Mouse (Mus musculus) midbrain, embryonic 10.5 days (tissue): Measurements from ENCODE around the gene Cbx8. TPM values are rescaled to one million over a fixed set of nuclear protein-coding genes. Genes with fewer than 3 reads are reported as not detected.
A peak's percentile ranks its signal among the peaks of the same experiment; 100 is the strongest.

ENCODE experiments used
- DNase-seq: peaks from one replicate; pipeline ENCODE4 v3.0.0-alpha.2; 2017; ENCODE audit warnings: low spot score
- H3K27ac ChIP-seq: fragments of 300-500 bp; sonication (generic); replicated peaks from 2 replicates; pipeline ENCODE4 v1.5.1; 2016; ENCODE audit warnings: mild to moderate bottlenecking
- H3K27me3 ChIP-seq: fragments of 300-500 bp; sonication (generic); 2 replicates; pipeline ENCODE4 v1.6.1; 2016; ENCODE audit warnings: low read depth, mild to moderate bottlenecking; ENCODE audit not compliant: poor library complexity, severe bottlenecking
- H3K36me3 ChIP-seq: fragments of 300-500 bp; sonication (generic); 2 replicates; pipeline ENCODE4 v1.6.1; 2016; ENCODE audit warnings: mild to moderate bottlenecking, moderate library complexity
- H3K4me1 ChIP-seq: fragments of 300-500 bp; sonication (generic); 2 replicates; pipeline ENCODE4 v1.6.1; 2016
- H3K4me3 ChIP-seq: fragments of 300-500 bp; sonication (generic); 2 replicates; pipeline ENCODE4 v1.5.1; 2016; ENCODE audit warnings: mild to moderate bottlenecking, moderate library complexity
- H3K9me3 ChIP-seq: fragments of 300-500 bp; sonication (generic); replicated peaks from 2 replicates; pipeline ENCODE4 v1.6.1; 2016; ENCODE audit warnings: mild to moderate bottlenecking
- WGBS: fragments of 180-500 bp; shearing (Covaris S2); methylation state at CpG from one replicate; pipeline ENCODE4 v1.1.7; 2016; 5-methylcytosine and 5-hydroxymethylcytosine counted together
- polyA plus RNA-seq: library from polyadenylated mRNA; unstranded; fragments of >200 nt; fragmentation: Nextera tagmentation; extraction: Ambion mirVana; gene quantifications from 2 replicates; pipeline ENCODE4 v1.2.1, GENCODE M21; 2016

Gene Cbx8
- polyA plus RNA-seq, 1 experiment from 2014 or later, result 13.5 TPM

DNA sequence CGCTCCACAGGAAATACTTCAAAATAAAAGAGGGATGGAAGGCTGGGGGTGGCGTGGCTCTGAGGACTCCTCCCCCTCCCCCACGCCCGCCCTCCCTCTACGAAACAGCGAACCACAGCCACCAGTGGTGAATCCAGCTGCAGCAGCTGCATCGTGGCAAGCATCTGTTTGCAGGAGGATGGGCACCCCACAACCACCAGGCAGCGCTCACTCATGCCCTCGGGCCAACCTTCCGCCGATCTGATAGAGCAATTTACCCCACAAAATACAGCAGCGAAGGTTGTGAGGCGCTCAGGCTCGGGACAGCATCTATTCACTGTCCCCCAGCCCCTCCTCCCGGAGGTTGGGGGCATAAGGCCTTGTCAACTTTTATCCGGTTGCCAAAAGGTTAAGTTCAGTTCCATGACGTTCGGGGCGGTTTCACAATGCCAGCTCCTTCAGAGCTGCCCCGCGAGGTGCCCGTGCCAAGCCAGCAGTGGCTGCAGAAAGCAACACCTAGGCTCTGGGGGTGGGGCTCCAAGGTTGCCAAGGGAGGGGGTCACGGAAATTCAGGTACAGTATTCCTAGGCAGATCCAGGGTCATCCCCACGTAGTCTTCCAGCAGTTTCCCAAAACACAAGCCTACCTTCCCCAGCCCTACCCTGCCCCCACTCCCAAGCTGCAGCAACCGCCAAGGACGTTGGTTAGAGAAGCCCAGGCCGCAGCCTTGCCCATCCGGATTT lies 43.1 kb upstream of the Cbx8 start:
- peaks cover 87% of the 10 kb centered on the region for H3K27me3 ChIP-seq
- H3K4me3 ChIP-seq, result peak overlapping the region; percentile 84
- peak overlapping the region; percentile 97; the same call in 1 of the 2 replicates for H3K27ac ChIP-seq
- H3K36me3 ChIP-seq, result peaks cover 15% of the 10 kb centered on the region
- H3K4me1 ChIP-seq, result peaks cover 95% of the 10 kb centered on the region
- WGBS, result 1% methylated on average over 28 of the region's 28 CpGs
- DNase-seq, result peak; percentile 27
- no peaks in the 10 kb centered on the region for H3K9me3 ChIP-seq

GRCm38 (mm10) chr11:119082638-119083599 lies 42.1 kb upstream of the Cbx8 start:
- Histone ChIP-seq H3K36me3 (peaks cover 16% of the 10 kb centered on the region), H3K27ac (peak overlapping the region; percentile 13; the same call in 1 of the 2 replicates), H3K4me1 (peaks cover 95% of the 10 kb centered on the region), H3K4me3 (peak overlapping the region; percentile 84), H3K9me3 (no peaks in the 10 kb centered on the region), H3K27me3 (peaks cover 87% of the 10 kb centered on the region)
- 2% methylated on average over 20 of the region's 20 CpGs for WGBS
- DNase-seq, result peak; percentile 41

- Histone ChIP-seq H3K27me3 (peaks cover 87% of the 10 kb centered on the region), H3K27ac (no peak overlapping the region), H3K4me1 (peaks cover 90% of the 10 kb centered on the region), H3K4me3 (peak overlapping the region; percentile 84), H3K9me3 (no peaks in the 10 kb centered on the region), H3K36me3 (peaks cover 20% of the 10 kb centered on the region)
- peak; percentile 66 for DNase-seq
- WGBS, result 6% methylated on average over 21 of the region's 21 CpGs
Observed at GRCm38 (mm10) chr11:119081839-119082637, 41.3 kb upstream of the Cbx8 start.

GRCm38 (mm10) chr11:119081148-119081838 lies 40.5 kb upstream of the Cbx8 start:
- H3K27ac ChIP-seq, result no peak overlapping the region; the same call in 1 of the 2 replicates
- peak; percentile 38 for DNase-seq
- H3K9me3 ChIP-seq, result no peaks in the 10 kb centered on the region
- 5% methylated on average over 47 of the region's 47 CpGs for WGBS
- peaks cover 87% of the 10 kb centered on the region for H3K27me3 ChIP-seq
- H3K36me3 ChIP-seq, result peaks cover 20% of the 10 kb centered on the region
- H3K4me1 ChIP-seq, result peaks cover 82% of the 10 kb centered on the region
- peak overlapping the region; percentile 36 for H3K4me3 ChIP-seq

DNA sequence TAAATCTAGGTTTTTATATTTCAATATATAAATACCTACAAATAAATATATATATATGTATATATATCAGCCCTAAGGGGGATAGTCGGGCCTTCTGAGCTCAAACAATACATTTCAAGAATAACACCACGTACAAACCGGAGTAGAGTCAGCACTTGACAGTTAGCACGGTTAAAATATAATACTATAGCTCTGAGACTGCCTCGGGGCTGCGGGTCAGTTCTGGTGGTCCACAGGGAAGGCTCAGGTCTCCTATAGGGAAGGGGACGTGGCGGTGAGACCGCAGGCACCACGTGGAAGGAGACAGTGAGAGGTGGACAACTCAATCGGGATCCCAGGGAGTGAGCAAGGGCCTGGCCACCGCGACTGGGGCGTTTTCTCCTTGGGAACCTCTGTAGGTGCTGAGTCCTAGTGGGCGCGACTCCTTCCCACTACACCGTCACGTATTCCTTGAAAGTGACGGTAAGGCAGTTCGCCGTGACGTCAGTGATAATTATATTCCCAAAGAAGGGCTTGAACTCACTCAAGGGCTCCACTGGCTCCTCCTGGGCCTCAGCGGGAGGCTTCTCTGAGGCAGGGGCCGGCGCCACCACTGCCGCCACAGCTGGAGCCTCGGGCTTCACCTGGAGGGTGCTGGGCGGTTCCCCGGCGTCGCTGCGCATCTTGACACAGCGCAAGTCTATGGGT lies 39.8 kb upstream of the Cbx8 start:
- Histone ChIP-seq H3K4me3 (peak overlapping the region; percentile 36), H3K27ac (no peak overlapping the region; the same call in 1 of the 2 replicates), H3K4me1 (peaks cover 77% of the 10 kb centered on the region), H3K36me3 (peaks cover 20% of the 10 kb centered on the region), H3K9me3 (no peaks in the 10 kb centered on the region), H3K27me3 (peaks cover 91% of the 10 kb centered on the region)
- 7% methylated on average over 33 of the region's 33 CpGs for WGBS
- peak; percentile 38 for DNase-seq

- Histone ChIP-seq H3K4me3 (peak overlapping the region; percentile 40), H3K27ac (peak overlapping the region; percentile 77), H3K36me3 (peaks cover 20% of the 10 kb centered on the region), H3K4me1 (peaks cover 66% of the 10 kb centered on the region), H3K27me3 (peaks cover 98% of the 10 kb centered on the region), H3K9me3 (no peaks in the 10 kb centered on the region)
- WGBS, result 14% methylated on average over 7 of the region's 7 CpGs
- DNase-seq, result no peak
Observed at GRCm38 (mm10) chr11:119079445-119079837, 38.7 kb upstream of the Cbx8 start.

DNA sequence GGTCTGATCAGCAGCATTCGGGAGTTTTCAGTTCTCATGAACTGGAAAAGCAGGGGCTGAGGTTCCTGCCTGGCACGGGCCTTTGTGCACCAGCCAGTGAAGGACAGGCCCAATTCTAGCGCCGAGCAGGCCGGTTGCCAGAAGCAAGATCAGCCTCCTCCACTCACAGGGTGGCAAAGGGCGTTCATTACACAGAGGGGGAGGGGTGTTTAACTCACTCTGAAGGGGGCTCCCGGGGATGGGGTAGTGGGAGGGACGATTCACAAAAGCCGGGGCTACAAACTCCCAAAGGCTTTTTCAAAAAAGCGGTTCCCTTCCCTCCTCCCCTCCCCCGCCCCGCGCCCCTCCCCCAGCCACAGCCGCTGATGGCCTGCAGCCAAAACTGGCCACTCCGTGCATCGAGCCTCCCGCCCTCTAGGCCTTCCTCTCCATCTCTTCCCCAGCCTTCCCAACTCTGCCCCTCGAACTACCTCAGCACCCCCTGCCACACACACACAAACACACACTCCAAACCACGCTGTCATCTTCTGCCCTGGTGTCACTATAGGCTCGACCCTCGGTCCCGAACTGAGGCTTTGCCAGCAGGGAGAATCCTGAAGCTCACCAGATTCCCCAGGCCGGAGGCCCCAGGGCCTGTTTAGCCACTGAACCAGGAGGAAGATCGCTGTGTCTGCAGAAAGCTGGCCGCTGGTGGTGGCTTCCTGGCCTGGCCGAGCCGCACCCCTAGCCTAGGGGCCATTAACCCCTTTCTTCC lies 38.1 kb upstream of the Cbx8 start:
- Histone ChIP-seq H3K4me3 (peak overlapping the region; percentile 40), H3K27me3 (peaks cover 98% of the 10 kb centered on the region), H3K36me3 (peaks cover 20% of the 10 kb centered on the region), H3K4me1 (peaks cover 60% of the 10 kb centered on the region), H3K9me3 (no peaks in the 10 kb centered on the region), H3K27ac (peak overlapping the region; percentile 77)
- peak; percentile 64 for DNase-seq
- 1% methylated on average over 27 of the region's 27 CpGs for WGBS

DNA sequence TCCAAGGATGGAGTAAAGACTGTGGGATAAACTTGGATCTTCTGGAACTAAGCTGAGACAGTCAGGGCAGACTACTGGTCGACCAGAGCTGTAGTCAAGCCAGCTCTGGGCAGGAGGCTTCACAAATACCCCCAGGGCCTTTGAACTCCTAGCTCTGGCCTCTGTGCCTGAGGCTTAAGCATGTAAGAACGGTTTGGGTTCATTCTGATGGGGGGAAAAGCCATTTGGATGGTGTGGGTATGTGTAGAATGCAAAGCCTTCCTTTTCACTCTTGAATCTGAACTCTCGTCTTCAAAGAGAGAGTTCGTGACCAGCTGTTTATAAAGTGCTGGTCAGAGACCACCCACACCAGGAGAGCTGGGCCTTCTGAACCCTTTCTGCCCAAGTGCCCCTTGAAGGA lies 37.0 kb upstream of the Cbx8 start:
- Histone ChIP-seq H3K9me3 (no peaks in the 10 kb centered on the region), H3K36me3 (peaks cover 20% of the 10 kb centered on the region), H3K4me1 (peaks cover 49% of the 10 kb centered on the region), H3K27me3 (peaks cover 98% of the 10 kb centered on the region), H3K4me3 (no peak overlapping the region), H3K27ac (no peak overlapping the region)
- 80% methylated on average over 4 of the region's 4 CpGs for WGBS
- DNase-seq, result no peak

- peaks cover 98% of the 10 kb centered on the region for H3K27me3 ChIP-seq
- WGBS, result 92% methylated on average over 5 of the region's 5 CpGs
- H3K4me1 ChIP-seq, result peaks cover 30% of the 10 kb centered on the region
- H3K27ac ChIP-seq, result no peak overlapping the region
- H3K4me3 ChIP-seq, result no peak overlapping the region
- no peaks in the 10 kb centered on the region for H3K9me3 ChIP-seq
- peaks cover 6% of the 10 kb centered on the region for H3K36me3 ChIP-seq
- no peak for DNase-seq
Observed at GRCm38 (mm10) chr11:119075805-119076204, 35.0 kb upstream of the Cbx8 start.

DNA sequence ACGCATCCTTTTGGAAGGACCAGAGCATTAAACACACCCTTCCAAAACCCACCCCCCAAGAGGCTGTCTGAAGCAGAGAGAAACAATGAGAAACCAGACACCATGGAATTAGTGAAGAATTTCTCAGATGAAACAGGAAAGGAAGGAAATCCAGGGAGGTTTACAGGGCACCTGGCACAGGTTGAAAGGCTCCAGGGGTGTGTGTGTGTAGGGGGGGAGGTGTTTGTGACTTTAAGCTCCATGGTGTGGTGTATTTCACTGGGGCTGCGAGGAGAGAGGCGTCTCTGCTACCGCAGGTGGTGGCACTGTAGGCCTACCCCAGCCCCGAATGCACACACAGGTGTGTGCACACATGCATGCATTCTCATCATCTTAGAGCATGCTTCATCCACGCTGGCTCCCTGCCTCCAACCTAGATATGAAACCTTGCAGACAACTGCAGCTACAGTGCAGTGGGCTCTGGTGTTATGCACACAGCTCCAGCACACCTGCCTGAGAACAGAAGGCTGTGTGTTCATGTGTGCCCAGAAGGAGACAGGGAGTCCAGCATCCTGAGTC lies 33.2 kb upstream of the Cbx8 start:
- DNase-seq, result no peak
- H3K4me3 ChIP-seq, result no peak overlapping the region
- peaks cover 14% of the 10 kb centered on the region for H3K4me1 ChIP-seq
- WGBS, result 79% methylated on average over 6 of the region's 6 CpGs
- 0 out of 2 replicates have a peak, but pooled peaks cover 5% of the 10 kb centered on the region for H3K36me3 ChIP-seq
- H3K27ac ChIP-seq, result no peak overlapping the region
- H3K27me3 ChIP-seq, result peaks cover 85% of the 10 kb centered on the region
- H3K9me3 ChIP-seq, result no peaks in the 10 kb centered on the region; the same call in 1 of the 2 replicates
